ENCODE assay signal across 29 mouse cellular contexts in the genomic region with DNA sequence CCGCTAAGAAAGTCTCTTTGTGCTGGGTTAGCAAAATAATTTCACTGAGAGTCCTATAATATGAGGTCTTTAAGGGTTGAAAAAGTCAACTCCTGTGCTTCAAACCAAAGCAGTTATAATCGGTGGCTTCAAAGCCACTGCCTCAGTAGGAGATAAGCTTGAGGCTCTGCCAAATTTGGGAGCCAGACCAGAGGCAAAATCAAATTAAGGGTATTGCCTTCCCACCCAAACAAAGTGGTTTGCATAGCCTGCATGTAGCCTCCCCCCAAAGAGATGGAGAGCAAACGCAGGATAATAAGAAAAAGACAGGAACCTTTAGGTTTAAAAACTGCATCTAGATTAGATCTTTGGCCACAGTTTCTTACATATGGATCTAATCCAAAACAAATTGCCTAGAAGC. TPM values are rescaled to one million over a fixed set of nuclear protein-coding genes. Genes with fewer than 3 reads are reported as not detected.
"Had no signal": no experiment of that assay in that cellular context is flagged by ENCODE, and none has a peak within 500 bp of the region (broad histone marks: within the 10 kb centered on the region; RNA-seq: fewer than 3 reads in every experiment).

No protein-coding gene starts in this region.

- H3K27me3 ChIP-seq: heart, embryonic 13.5 days; heart, embryonic 15.5 days; hindbrain, embryonic 12.5 days; intestine, embryonic 15.5 days; liver, embryonic 12.5 days had no signal

- DNase-seq: gastrocnemius, postnatal 14 days; gastrocnemius, postnatal 36 days; heart, adult 2 months; heart, postnatal 14 days; heart, postnatal 4 days; kidney, adult 18-20 months; kidney, adult 8-10 months; kidney, postnatal 10 days; kidney, postnatal 25 days; kidney, postnatal 4 days had no signal

- H3K9me3 ChIP-seq: heart, embryonic 13.5 days; heart, embryonic 15.5 days; hindbrain, embryonic 10.5 days; hindbrain, embryonic 12.5 days; intestine, embryonic 15.5 days; limb, embryonic 13.5 days; liver, embryonic 12.5 days had no signal

- H3K9ac ChIP-seq: heart, embryonic 13.5 days; heart, embryonic 15.5 days; hindbrain, embryonic 12.5 days; hindbrain, embryonic 14.5 days; intestine, embryonic 15.5 days; limb, embryonic 13.5 days; liver, embryonic 12.5 days; liver, embryonic 14.5 days had no signal

- H3K4me2 ChIP-seq: heart, embryonic 11.5 days; heart, embryonic 13.5 days; heart, embryonic 15.5 days; hindbrain, embryonic 12.5 days; hindbrain, embryonic 14.5 days; intestine, embryonic 15.5 days; limb, embryonic 13.5 days; liver, embryonic 12.5 days had no signal

- H3K36me3 ChIP-seq: heart, embryonic 13.5 days; heart, embryonic 15.5 days; hindbrain, embryonic 10.5 days; hindbrain, embryonic 12.5 days; intestine, embryonic 15.5 days; limb, embryonic 13.5 days; liver, embryonic 12.5 days had no signal

- ATAC-seq: hindbrain, embryonic 16.5 days; inflammation-experienced regulatory T-cells, adult 6 months; intestine, embryonic 15.5 days; intestine, postnatal 0 days; liver, embryonic 12.5 days had no signal

- H3K4me1 ChIP-seq: heart, embryonic 13.5 days; heart, embryonic 15.5 days; hindbrain, embryonic 10.5 days; hindbrain, embryonic 12.5 days; intestine, embryonic 15.5 days; liver, embryonic 12.5 days had no signal

- H3K27ac ChIP-seq: heart, adult 2 months; heart, embryonic 13.5 days; heart, embryonic 15.5 days; hindbrain, embryonic 10.5 days; hindbrain, embryonic 12.5 days; hindbrain, embryonic 14.5 days; intestine, embryonic 15.5 days; layer of hippocampus, adult 2 months; left cerebral cortex, adult 2 months; limb, embryonic 13.5 days; liver, embryonic 12.5 days; liver, embryonic 14.5 days had no signal

- H3K4me3 ChIP-seq: heart, adult 2 months; heart, embryonic 13.5 days; heart, embryonic 15.5 days; hindbrain, embryonic 10.5 days; hindbrain, embryonic 12.5 days; intestine, embryonic 15.5 days; layer of hippocampus, adult 2 months; left cerebral cortex, adult 2 months; limb, embryonic 13.5 days; liver, embryonic 12.5 days had no signal

RNA-seq across cellular contexts. Expression of a gene that starts 58.0 kb away (rescaled TPM):
- total RNA-seq: gastrocnemius, adult 18-20 months; gastrocnemius, adult 8-10 months; gastrocnemius, postnatal 14 days; gastrocnemius, postnatal 36 days; heart, adult 2 months; heart, postnatal 14 days; heart, postnatal 4 days; liver, adult 2 months had no signal
- polyA plus RNA-seq: heart, adult 2 months; heart, embryonic 11.5 days; heart, embryonic 15.5 days; inflammation-experienced regulatory T-cells, adult 6 months; liver, adult 2 months; liver, embryonic 12.5 days; liver, embryonic 14.5 days; liver, embryonic 16.5 days had no signal
